Mouse (Mus musculus) B cell, adult 67 days (primary cell): ENCODE measurements around the gene Insrr. TPM values are rescaled to one million over a fixed set of nuclear protein-coding genes. Genes with fewer than 3 reads are reported as not detected.

Source experiments
- total RNA-seq, 2 experiments: library from RNA; stranded (reverse); gene quantifications; 4 replicates each; pipeline ENCODE4 v1.2.4; 2023

The Insrr gene
- total RNA-seq, result under 1 TPM in 1 of 2 experiments, not detected in 1; 0.12 TPM

GRCm38 (mm10) chr3:87796736-87797334, at the start of gene Insrr:
Gene Insrr, plus strand, starts transcription at chr3:87796951.

GRCm38 (mm10) chr3:87748431-87748830, 48.3 kb upstream of the Insrr start, which contains the start of gene Lrrc71:
Gene Lrrc71, minus strand, starts transcription at chr3:87748625.

GRCm38 (mm10) chr3:87794922-87795325, 1.8 kb upstream of the Insrr start, which contains the start of gene Ntrk1:
Gene Ntrk1, minus strand, starts transcription at chr3:87795162.

GRCm38 (mm10) chr3:87824206-87824605, 27.5 kb downstream of the Insrr start, which contains the start of gene Pear1:
Gene Pear1, minus strand, starts transcription at chr3:87824306.

GRCm38 (mm10) chr3:87846650-87847110, 49.9 kb downstream of the Insrr start, which contains the start of gene Sh2d2a:
Gene Sh2d2a, plus strand, starts transcription at chr3:87846755.

Other genes with a start within 250 kb of the Insrr start
- gene Arhgef11, start 179.4 kb upstream of the Insrr start, total RNA-seq, result 10 to 100 TPM; 29.8 to 32.2 TPM
- gene Lrrc71, start 48.3 kb upstream of the Insrr start, total RNA-seq, result under 1 TPM in 1 of 2 experiments, not detected in 1; 0.67 TPM
- gene Ntrk1, start 1.8 kb upstream of the Insrr start, total RNA-seq, result not detected
- gene Pear1, start 27.4 kb downstream of the Insrr start, total RNA-seq, result 10 to 100 TPM; 22.3 to 30.3 TPM
- gene Sh2d2a, start 49.8 kb downstream of the Insrr start, total RNA-seq, result 10 to 100 TPM; 29.2 to 32.6 TPM
- gene Prcc, start 88.7 kb downstream of the Insrr start, total RNA-seq, result 10 to 100 TPM; 56.5 to 62.3 TPM
- 10 to 100 TPM; 83.0 to 85.0 TPM for gene Hdgf, start 109.4 kb downstream of the Insrr start, total RNA-seq
- 100 to 1,000 TPM; 134 to 154 TPM for gene Mrpl24, start 122.6 kb downstream of the Insrr start, total RNA-seq
- gene Isg20l2, start 133.4 kb downstream of the Insrr start, total RNA-seq, result 10 to 100 TPM; 65.3 to 67.4 TPM
- 10 to 100 TPM; 41.3 to 46.0 TPM for gene Rrnad1, start 133.8 kb downstream of the Insrr start, total RNA-seq
- gene Crabp2, start 151.7 kb downstream of the Insrr start, total RNA-seq, result 1 to 10 TPM in 1 of 2 experiments, not detected in 1; 3.1 TPM
- gene Nes, start 174.1 kb downstream of the Insrr start, total RNA-seq, result not detected
- not detected for gene Bcan, start 203.3 kb downstream of the Insrr start, total RNA-seq
- not detected for gene Hapln2, start 230.6 kb downstream of the Insrr start, total RNA-seq
- 10 to 100 TPM; 15.8 to 15.9 TPM for gene Gpatch4, start 246.2 kb downstream of the Insrr start, total RNA-seq